Mouse (Mus musculus) ES-E14 (cell line): ENCODE data around the gene Aim2.

Experiments used
- CHD2 ChIP-seq: IDR thresholded peaks from 2 replicates; pipeline ENCODE4 v1.6.1; 2014; ENCODE audit warnings: mild to moderate bottlenecking, low read depth, low read length, inconsistent platforms
- HCFC1 ChIP-seq: IDR thresholded peaks from 2 replicates; pipeline ENCODE4 v1.6.1; 2012; ENCODE audit warnings: low read length, inconsistent platforms, borderline replicate concordance; ENCODE audit not compliant: insufficient read depth
- MAFK ChIP-seq: IDR thresholded peaks from 2 replicates; pipeline ENCODE4 v1.6.1; 2014; ENCODE audit warnings: mild to moderate bottlenecking, low read depth, low read length, inconsistent platforms; ENCODE audit not compliant: insufficient read depth
- ZNF384 ChIP-seq: IDR thresholded peaks from 2 replicates; pipeline ENCODE4 v1.6.1; 2012; ENCODE audit warnings: low read depth, low read length, inconsistent platforms

- TF ChIP-seq HCFC1, result no peak
- no peak for TF ChIP-seq MAFK
- no peak for TF ChIP-seq CHD2
- TF ChIP-seq ZNF384, result no peak
These were observed 68.4 kb downstream of the Aim2 start for GRCm38 (mm10) chr1:173418936-173419621.
